Mouse (Mus musculus): ENCODE measurements around the gene Ube2d3. TPM values are rescaled to one million over a fixed set of nuclear protein-coding genes. Genes with fewer than 3 reads are reported as not detected.
A peak's percentile ranks its signal among the peaks of the same experiment; 100 is the strongest.
"Not testable (repeated sequence)": the region's sequence is repeated elsewhere in the genome, so short reads cannot be mapped to it uniquely, and the experiment has no call there.

Gene Ube2d3
- polyA plus RNA-seq, 1 experiment, result 237 TPM

DNA sequence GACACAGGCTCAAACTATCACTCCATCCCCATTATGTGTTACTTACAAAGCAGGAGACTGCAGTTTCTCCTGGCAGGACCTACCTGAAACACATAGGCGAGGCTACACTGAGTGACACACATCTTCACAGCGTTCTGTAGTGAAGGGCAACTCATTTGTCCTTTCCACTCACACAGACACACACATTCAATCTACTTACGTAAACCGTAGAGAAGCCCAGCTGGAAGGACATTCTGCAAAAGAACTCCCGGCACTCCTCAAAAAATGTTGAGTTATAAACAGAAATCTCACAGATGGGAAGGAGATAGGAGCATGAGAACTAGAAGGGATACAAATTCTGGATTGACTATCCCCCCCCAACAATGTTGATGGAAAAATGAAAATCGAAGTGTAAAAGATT, 38.3 kb downstream of the Ube2d3 start:
- TF ChIP-seq MYOD1 (IDR thresholded peaks at IDR 0.05; ENCODE audit: control insufficient read depth in 1 of 3, insufficient read length in 2 of 3, low read depth in 2 of 3) (no peak), TCF12 (IDR thresholded peaks at IDR 0.05; ENCODE audit: insufficient read depth, poor library complexity, severe bottlenecking) (no peak)
- H3K36me3 ChIP-seq (ENCODE audit: control insufficient read depth, insufficient read depth), result no peaks in the 10 kb centered on the region
- no peak overlapping the region for H3ac ChIP-seq (ENCODE audit: control insufficient read depth, insufficient read length)
- H3K79me2 ChIP-seq (ENCODE audit: control insufficient read depth, insufficient read depth), result no peaks in the 10 kb centered on the region
- H3K4me3 ChIP-seq, result no peak overlapping the region
- no peak overlapping the region for H3K4me2 ChIP-seq (ENCODE audit: low read depth)
- no peaks in the 10 kb centered on the region for H3K27me3 ChIP-seq (ENCODE audit: control insufficient read depth, insufficient read depth, insufficient read length)

DNA sequence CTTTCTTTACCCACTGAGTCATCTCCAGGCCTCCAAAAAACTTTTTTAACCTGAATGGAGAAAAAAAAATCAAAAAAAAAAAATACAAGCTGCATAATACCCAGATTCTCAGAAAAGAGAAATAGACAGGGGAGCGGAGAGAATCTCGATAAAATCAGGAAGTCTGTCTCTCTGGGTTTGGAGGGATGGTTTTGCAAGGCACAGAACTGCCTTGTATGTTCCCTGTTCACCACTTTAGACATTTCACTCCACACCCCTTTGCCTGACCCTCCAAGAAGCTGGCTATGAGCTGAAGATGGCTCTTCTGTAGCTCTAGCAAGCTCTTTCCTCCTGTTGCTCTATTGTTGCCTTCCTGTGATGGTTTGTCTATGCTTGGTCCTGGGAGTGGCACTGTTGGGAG, 39.0 kb downstream of the Ube2d3 start:
- no peak for TF ChIP-seq CEBPB (IDR thresholded peaks at IDR 0.05; ENCODE audit: insufficient read depth, poor library complexity, severe bottlenecking)
- TF ChIP-seq SRF (IDR thresholded peaks at IDR 0.05; ENCODE audit: control insufficient read depth, insufficient read length, low read depth), result no peak
- no peak for TF ChIP-seq TCF12 (IDR thresholded peaks at IDR 0.05; ENCODE audit: insufficient read depth, poor library complexity, severe bottlenecking)
- no peak for TF ChIP-seq POLR2AphosphoS2 (IDR thresholded peaks at IDR 0.05; ENCODE audit: insufficient read length, low read depth)
- TF ChIP-seq MYOG (IDR thresholded peaks at IDR 0.05; ENCODE audit: control insufficient read depth in 1 of 3, insufficient read depth in 1 of 3, insufficient read length in 2 of 3, low read depth in 2 of 3), result no peak

DNA sequence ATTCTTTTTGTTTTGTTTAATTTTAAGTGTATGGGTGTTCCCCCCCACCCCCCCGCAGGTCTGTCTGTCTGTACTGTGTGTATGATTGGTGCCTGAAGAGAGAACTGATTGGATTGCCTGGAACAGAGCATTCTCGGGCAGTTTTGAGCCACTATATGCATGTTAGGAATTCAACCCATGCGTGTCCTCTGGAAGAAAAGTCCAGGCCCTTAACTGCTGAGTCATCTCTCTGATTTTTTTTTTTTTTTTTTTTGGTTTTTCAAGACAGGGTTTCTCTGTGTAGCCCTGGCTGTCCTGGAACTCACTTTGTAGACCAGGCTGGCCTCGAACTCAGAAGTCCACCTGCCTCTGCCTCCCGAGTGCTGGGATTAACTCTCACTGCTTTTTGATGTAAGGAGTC, 41.1 kb downstream of the Ube2d3 start:
- not testable (repeated sequence) for H3K79me2 ChIP-seq (ENCODE audit: control insufficient read depth, insufficient read depth); H3K4me2 ChIP-seq (ENCODE audit: low read depth); H3K4me3 ChIP-seq; H3ac ChIP-seq (ENCODE audit: control insufficient read depth, insufficient read length); H3K36me3 ChIP-seq (ENCODE audit: control insufficient read depth, insufficient read depth); H3K27me3 ChIP-seq (ENCODE audit: control insufficient read depth, insufficient read depth, insufficient read length)

More for the DNA sequence above, 39.0 kb downstream of the Ube2d3 start:
- Histone ChIP-seq H3K27me3 (ENCODE audit: control insufficient read depth, insufficient read depth, insufficient read length) (no peaks in the 10 kb centered on the region), H3K79me2 (ENCODE audit: control insufficient read depth, insufficient read depth) (no peaks in the 10 kb centered on the region), H3K4me3 (no peak overlapping the region), H3ac (ENCODE audit: control insufficient read depth, insufficient read length) (no peak overlapping the region), H3K36me3 (ENCODE audit: control insufficient read depth, insufficient read depth) (no peaks in the 10 kb centered on the region), H3K4me2 (ENCODE audit: low read depth) (no peak overlapping the region)

DNA sequence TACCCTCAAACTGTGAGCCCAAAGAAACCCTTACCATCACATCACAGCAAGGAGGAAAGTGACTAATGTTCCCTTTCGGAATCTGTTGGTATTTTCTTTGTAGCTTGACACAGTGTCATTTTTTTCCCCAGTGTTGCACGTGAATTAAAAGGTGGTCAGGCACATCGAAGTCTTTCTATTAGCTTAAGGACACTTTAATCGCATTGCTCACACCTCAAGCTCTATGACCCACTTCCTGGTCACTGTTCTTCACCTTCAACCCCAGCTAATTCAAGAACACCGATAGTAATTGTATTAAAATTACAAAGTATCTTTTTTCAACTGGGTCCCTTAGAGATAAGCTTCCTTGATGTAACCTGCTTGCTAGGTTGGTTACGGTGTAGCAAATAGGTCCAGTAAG, 42.8 kb downstream of the Ube2d3 start:
- TF ChIP-seq POLR2A (IDR thresholded peaks at IDR 0.05; ENCODE audit: insufficient read length, low read depth), result no peak
- no peak overlapping the region for H3K4me3 ChIP-seq
- no peak overlapping the region for H3ac ChIP-seq (ENCODE audit: control insufficient read depth, insufficient read length)
- H3K27me3 ChIP-seq (ENCODE audit: control insufficient read depth, insufficient read depth, insufficient read length), result no peaks in the 10 kb centered on the region
- H3K79me2 ChIP-seq (ENCODE audit: control insufficient read depth, insufficient read depth), result no peaks in the 10 kb centered on the region
- H3K4me2 ChIP-seq (ENCODE audit: low read depth), result no peak overlapping the region
- H3K36me3 ChIP-seq (ENCODE audit: control insufficient read depth, insufficient read depth), result no peaks in the 10 kb centered on the region

DNA sequence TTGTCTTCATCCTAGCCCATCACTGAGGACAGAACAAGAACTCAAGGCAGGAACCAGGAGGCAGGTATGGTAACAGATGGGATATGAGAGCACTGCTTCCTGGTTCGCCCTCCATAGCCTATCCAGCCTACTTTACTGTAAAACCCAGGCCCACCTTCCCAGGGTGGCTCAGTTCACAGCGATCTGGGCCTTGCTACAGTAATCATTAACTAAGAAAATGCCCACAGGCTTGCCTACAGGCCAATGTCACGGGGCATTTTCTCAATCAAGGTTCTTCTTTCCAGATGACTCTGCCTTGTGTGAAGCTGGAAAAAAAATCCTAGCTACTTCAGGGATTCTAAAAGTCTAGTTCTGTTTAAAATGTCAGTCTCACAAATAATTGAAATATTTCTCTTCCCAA, 43.7 kb downstream of the Ube2d3 start:
- Histone ChIP-seq H3K27me3 (ENCODE audit: control insufficient read depth, insufficient read depth, insufficient read length) (no peaks in the 10 kb centered on the region), H3K79me2 (ENCODE audit: control insufficient read depth, insufficient read depth) (no peaks in the 10 kb centered on the region), H3ac (ENCODE audit: control insufficient read depth, insufficient read length) (no peak overlapping the region), H3K36me3 (ENCODE audit: control insufficient read depth, insufficient read depth) (no peaks in the 10 kb centered on the region), H3K4me2 (ENCODE audit: low read depth) (no peak overlapping the region), H3K4me3 (no peak overlapping the region)
- TF ChIP-seq POLR2A (IDR thresholded peaks at IDR 0.05; ENCODE audit: insufficient read length, low read depth) (no peak), TCF3 (IDR thresholded peaks at IDR 0.05; ENCODE audit: insufficient read length, low read depth) (no peak), MAX (IDR thresholded peaks at IDR 0.05; ENCODE audit: low read depth) (no peak), MYOG (IDR thresholded peaks at IDR 0.05; ENCODE audit: control insufficient read depth in 1 of 3, insufficient read depth in 1 of 3, insufficient read length in 2 of 3, low read depth in 2 of 3) (no peak), E2F4 (IDR thresholded peaks at IDR 0.05; ENCODE audit: insufficient read depth) (no peak), MYOD1 (IDR thresholded peaks at IDR 0.05; ENCODE audit: control insufficient read depth in 1 of 3, insufficient read length in 2 of 3, low read depth in 2 of 3) (no peak), CEBPB (IDR thresholded peaks at IDR 0.05; ENCODE audit: insufficient read depth, poor library complexity, severe bottlenecking) (no peak), POLR2AphosphoS2 (IDR thresholded peaks at IDR 0.05; ENCODE audit: insufficient read length, low read depth) (no peak), USF1 (IDR thresholded peaks at IDR 0.05; ENCODE audit: low read depth) (no peak), SRF (IDR thresholded peaks at IDR 0.05; ENCODE audit: control insufficient read depth, insufficient read length, low read depth) (no peak), TCF12 (IDR thresholded peaks at IDR 0.05; ENCODE audit: insufficient read depth, poor library complexity, severe bottlenecking) (no peak), REST (IDR thresholded peaks at IDR 0.05; ENCODE audit: insufficient read depth, insufficient read length) (no peak)

DNA sequence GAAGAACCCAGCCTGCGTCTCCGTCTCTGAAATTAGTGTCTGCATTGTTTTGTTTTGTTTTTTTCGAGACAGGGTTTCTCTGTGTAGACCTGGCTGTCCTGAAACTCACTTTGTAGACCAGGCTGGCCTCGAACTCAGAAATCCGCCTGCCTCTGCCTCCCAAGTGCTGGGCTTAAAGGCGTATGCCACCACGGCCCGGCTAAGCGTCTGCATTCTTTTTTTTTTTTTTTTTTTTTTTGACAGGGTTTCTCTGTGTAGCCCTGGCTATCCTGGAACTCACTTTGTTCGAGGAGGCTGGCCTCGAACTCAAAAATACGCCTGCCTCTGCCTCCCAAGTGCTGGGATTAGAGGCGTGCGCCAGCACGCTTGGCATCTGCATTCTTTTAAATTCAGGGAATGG, 46.7 kb downstream of the Ube2d3 start:
- not testable (repeated sequence) for H3ac ChIP-seq (ENCODE audit: control insufficient read depth, insufficient read length); H3K36me3 ChIP-seq (ENCODE audit: control insufficient read depth, insufficient read depth); H3K27me3 ChIP-seq (ENCODE audit: control insufficient read depth, insufficient read depth, insufficient read length); H3K79me2 ChIP-seq (ENCODE audit: control insufficient read depth, insufficient read depth); H3K4me2 ChIP-seq (ENCODE audit: low read depth)
- H3K4me3 ChIP-seq, result peak overlapping the region; percentile 44

All from myocyte (in vitro differentiated cells).